Mouse (Mus musculus): ENCODE data around the gene Cdc123.

Gene Cdc123

DNA sequence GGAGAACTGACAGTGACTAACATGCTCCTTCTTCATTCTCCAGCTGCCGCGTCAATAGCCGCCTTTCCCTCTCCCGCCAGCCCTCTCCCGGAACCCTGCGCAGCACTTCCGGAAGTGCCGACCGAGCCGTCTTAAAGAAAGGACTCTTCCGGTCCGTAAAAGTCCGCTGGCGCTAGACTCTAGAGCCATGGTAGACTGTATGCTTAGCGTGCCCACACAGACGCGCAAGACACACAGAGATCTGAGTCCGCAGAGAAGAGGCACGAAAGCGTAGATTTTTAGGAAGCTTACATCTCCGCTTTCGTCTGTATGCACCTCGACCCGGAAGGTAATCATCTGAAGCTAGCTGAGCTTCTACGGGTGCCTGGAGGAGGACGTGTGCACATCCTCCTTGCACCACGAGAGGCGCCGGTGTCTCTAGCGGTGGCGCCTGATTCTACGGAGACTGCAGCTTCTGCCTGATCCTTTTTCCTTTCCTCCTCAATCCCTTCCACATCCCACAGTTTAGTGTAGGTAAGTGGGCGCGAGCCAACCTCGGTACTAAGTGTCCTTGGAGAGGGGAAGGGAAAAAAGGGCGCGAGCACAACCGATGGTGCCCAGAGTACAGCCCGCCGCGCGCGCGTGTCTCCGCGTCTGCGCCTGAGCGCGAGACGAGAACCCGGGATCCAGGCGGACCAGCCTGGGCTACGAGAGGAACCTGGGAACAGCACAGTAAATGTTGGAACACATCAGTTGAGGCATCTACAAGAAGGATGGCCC is at the start of gene Cdc123, which contains the start of gene Nudt5:
Gene Cdc123 (minus strand): TSS at position 292 of the 759 bp plus-strand sequence.
Gene Nudt5 (plus strand): TSS at position 147 of the 759 bp plus-strand sequence.
- peak; percentile 90 to 95 for DNase-seq (ENCODE audit: low spot score in 2 of 2)

DNA sequence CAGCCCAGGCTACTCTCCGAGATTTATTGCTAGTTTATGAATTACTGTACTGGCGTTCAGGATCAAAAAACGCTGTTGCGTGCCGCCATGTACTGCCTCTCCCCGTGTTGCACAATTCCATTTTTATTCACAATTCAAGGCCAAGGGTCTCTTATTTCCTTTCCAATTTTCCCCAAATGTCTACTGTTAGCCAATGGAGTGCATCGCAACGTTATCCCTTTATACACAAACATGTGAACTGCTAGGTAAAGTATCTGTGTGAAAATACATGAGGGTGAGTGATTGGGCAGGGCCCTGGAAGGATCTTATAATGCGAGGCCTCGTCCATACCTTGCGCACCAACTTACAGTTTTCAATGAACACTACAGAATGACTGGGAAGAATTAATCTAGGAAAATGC is 49.3 kb upstream of the Cdc123 start:
- no peak for DNase-seq (ENCODE audit: low spot score in 2 of 2)

DNA sequence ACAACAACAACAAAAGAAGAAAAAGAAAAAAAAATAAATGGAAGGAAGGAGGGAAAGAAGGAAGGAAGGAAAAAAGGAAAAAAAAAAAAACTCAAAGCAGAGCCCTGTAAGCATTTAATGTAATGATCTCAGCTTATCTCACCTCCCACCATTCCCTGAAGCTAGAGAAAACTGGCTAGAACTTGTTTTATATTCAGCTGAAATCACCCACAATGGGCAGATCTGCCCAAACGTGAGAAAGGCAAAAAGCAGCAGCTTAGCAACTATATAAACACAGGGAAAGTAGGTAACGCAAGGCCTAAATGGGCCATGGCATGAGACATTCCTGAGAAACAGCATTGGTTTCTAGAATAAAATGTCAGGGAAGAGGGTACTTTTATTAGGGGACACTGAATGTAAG is 44.4 kb upstream of the Cdc123 start:
- DNase-seq (ENCODE audit: low spot score in 2 of 2) = peak in 1 of 2 experiments; percentile 47

DNA sequence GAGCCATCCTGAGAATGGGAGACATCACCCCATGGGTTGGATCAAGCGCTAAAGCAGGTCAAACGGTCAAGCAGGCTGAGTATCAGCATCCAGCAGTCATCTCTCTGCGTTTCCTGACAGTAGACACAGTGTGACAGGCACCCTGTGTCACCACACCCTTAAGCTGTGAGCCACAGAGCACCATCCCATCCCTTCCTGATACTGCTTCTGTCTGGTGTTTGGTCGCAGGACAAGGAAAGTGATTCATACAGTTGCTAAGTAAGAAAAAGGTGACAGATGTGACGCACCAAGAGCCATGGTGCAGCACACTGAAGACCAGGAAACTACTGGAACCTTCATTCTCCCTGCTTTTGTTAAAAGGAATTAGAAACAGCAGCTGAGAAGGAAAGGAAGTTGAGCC is 43.9 kb upstream of the Cdc123 start:
- DNase-seq (ENCODE audit: low spot score in 2 of 2) = no peak

DNA sequence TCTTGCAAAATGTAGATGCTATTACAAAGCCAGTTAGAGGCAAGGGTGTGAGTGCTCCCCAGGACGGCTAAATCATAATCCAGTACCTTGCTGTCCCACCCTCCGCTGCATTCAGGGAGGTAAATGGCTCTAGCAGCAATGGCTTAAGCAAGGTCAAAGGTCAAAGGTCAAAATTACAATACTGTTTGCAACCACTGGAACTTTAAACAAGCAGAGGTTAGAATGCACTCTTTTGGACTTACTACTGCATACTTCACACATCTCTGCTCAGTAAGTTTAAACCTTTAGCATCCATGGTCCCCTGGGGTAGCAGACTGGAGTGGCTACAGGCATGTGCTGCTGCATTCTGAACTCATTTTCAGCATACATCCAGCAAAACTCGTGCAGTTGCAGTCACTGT is 32.5 kb upstream of the Cdc123 start:
- DNase-seq (ENCODE audit: low spot score in 2 of 2) = no peak

DNA sequence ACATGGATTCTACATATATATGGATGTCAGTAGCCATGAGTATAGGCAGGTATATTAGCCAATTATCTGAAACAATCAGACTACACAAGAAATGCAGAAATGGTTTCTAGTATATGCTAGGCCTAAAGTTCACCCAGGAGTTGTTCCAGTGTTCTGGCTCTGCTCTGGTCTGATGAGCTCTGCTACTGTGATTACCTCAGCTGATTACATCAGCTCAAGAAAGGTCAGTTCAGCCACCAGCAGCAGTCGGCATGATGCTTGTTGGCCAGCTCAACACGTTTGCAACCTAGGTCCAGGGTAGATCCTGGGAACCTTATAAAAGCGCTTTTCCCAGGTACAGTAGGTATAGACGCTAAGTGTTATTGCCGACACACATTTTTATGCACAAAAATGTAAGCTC is 24.8 kb upstream of the Cdc123 start:
- no peak for DNase-seq (ENCODE audit: low spot score in 2 of 2)

DNA sequence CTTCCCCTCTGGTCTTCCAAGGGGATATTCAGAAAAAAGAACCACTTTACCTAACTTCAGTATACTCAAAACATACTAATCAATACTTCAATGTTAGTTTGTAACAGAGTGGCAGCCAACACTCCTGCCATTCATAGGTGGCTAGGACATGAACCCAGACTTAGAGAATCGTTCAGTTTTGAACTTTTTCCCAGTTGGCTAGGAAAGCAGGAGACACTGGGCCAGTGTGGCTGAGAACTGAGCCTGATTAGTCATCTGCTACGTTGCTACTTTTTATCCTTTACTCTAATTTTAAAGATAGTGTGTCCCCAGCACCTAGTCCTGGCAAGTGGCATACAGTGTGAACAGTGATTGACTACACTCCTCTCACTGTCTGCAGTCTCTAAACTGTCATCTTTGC is 22.7 kb upstream of the Cdc123 start:
- DNase-seq (ENCODE audit: low spot score in 2 of 2) = no peak

DNA sequence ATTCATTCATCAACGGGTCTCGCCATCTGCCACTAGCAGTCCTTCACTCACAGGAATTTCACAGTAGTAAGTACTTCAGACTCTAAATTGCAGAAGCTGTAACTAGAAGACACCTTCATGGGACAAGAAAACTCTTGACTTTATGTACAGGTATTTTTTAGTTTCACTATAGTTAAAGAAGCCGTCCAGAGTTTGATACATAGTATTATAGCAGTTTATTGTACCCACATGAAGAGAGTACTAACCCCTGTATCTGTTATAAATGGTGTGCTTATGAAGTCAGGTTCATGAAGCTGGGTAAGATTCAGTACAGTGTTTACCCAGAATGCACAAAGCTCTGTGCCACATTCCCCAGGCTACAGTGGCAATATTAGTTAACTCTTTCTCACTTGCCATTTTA is 17.9 kb upstream of the Cdc123 start, which contains the start of gene Gm13199:
Gene Gm13199 (minus strand): TSS at position 101 of the 400 bp plus-strand sequence.
- DNase-seq (ENCODE audit: low spot score in 2 of 2) = no peak

DNA sequence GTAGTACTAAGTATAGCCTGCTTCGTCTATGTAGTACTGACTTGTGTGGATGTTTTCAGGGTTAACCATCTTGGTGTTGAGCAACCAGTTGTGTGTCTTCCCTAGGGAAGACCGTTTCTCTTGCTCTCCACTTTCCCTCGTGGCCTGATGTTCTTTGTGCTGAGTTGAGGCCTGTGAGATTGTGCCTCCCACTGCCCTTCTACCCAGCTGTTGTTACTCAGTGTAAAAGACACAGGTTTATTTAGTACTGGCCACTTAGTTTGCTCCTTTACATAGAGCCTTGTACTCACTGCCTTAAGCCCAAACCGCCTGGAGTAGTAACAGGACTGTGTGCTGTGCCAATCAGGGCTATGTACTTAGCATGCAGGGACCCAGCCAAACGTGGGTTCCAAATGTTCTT is 6.9 kb upstream of the Cdc123 start:
- DNase-seq (ENCODE audit: low spot score in 2 of 2) = no peak

DNA sequence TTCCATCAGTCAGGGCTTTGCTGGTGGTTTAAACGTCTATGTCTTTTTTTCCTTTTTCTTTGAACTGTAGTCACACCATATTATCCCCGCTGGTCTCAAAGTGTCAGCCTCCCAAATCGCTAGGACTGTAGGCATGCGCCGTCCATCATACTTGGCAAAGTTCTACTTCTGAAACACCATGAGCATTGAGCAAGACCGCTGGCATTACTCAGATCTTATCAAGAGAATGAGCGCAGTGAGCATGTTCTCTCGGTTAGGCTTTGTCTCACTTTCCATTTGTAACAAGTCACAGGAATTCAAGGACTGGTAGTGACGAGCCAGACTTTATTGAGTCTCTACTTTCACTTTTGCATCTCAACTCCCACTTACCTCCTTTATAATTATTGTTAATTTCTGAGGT is 6.2 kb upstream of the Cdc123 start:
- no peak for DNase-seq (ENCODE audit: low spot score in 2 of 2)

DNA sequence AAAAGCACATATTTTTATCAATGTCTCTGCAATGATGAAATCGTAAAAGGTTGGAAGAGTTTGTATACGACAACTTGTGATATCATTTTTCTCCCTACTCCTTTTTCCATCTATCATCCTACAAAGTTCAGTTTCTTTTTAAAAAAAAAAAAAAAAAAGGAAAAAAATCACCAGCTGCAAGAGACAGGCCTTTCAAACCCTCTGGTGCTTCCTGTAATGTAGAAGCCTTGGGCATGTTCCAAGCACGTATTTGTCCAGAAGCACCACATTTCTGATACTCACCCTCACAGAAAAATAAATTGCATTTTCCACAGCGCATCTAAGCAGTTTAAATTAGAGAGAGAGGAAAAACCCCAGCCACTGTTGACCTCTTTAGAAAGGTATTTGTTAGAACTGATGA is 862 bp upstream of the Cdc123 start:
- no peak for DNase-seq (ENCODE audit: low spot score in 2 of 2)

DNA sequence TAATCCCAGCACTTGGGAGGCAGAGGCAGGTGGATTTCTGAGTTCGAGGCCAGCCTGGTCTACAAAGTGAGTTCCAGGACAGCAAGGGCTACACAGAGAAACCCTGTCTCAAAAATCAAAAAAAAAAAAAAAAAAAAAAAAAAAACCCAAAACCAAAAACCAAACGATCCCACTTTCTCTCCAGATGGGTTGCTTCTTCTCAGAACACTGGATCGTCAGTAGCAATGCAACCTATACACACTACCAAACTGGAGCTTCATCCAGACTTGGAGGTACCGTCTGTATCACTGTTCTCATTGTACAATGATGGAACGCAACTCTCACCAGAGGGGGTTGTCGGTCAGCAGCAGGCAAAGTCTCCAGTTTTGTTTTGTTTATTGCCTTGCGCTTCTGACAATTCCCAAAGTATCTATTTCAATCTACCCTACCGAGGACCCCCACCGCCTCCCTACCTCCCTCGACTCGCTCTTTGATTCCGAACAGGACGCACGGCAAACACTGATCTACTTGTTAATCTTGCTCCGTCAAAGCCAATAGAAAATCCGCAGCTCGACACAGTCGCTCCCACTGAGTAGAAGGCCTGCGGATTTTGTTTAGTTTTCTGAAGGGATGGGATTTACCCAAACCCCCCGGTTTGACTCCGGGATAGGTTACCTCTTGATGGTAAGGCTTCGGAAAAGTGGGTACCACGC is 637 bp downstream of the Cdc123 start:
- no peak for DNase-seq (ENCODE audit: low spot score in 2 of 2)

DNA sequence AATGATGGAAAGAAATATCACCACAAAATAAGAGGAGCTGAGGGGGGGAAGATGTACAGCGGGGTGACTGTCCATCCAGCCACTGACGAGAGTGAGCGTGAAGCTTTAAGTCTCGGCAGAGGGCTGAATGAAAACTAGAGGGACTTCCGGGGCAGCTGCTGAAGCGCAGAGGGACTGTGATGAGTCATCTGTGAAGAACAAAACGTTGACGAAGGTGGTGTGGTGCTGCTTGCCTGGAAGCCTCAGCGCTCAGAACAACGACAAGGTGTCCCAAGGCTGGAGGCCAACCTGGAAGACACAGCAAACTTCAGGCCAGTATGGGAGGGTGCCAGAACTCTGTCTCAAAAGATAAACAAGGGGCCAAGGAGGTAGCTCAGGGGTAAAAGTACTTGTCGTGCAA is 4.1 kb downstream of the Cdc123 start:
- DNase-seq (ENCODE audit: low spot score in 2 of 2) = no peak

DNA sequence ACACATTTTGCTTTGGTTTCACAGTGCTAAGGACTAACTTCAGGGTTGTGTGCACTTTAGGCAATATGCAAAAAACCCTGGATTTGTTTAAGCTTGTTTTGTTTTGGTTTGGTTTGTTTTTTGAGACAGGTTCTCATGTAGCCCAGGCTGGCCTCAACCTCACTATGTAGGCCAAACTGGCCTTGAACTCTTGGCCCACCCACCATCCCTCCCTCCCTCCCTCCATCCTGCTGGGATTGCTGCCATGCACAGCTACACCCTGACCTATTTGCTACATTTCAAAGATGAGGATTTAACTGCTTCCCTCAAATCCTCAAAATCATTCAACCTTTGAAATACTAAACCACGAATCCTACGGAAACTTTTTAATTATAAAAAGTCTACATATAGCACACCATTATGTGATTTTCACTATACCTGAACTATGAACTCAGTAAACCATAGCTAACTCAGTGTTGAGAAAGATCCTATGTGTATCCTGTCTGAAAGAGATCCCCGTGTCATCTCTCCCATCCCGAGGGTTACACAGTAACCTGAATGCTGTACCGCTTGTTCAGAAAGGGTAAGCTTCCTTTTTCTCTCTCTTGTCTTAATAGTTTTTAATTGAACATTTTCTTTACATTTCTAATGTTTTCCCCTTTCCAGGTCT is 19.6 kb downstream of the Cdc123 start:
- no peak for DNase-seq (ENCODE audit: low spot score in 2 of 2)

DNA sequence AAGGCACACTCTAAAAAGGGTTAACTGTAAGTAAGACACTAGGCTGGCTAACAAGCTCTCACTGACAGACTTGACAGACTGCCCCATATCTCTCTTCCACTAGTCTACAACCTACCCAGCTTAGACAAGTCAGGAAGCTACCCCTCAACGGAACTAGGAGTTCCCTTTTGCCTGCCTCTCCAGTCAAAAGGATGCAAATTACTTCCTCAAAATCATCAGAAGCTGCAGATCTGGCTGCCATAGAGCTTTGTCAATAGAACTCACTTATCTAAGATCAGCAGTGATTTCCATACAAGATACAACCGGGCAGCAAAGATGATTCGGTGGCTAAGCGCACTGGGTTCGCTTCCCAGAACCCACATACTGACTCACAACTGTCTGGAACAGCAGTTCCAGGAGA is 20.3 kb downstream of the Cdc123 start:
- no peak for DNase-seq (ENCODE audit: low spot score in 2 of 2)

DNA sequence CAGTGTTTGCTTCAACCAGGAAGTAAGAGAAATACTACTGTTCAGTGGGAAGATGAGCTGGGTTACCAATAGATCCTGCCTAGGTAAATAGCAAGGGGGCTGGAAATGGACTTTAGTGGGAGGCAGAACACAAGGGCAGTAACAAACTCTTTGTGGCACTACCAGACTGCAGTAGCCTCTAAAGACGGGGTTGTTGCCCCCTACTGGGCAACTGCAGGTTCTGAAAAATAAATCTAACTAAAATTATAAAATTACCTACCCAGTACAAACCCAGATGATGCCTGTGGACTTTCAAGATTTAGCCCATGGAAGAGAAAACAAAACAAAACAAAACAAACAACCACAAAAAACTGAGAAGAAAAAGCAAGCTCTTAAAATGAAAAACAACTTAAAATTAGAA is 20.8 kb downstream of the Cdc123 start:
- DNase-seq (ENCODE audit: low spot score in 2 of 2) = no peak

DNA sequence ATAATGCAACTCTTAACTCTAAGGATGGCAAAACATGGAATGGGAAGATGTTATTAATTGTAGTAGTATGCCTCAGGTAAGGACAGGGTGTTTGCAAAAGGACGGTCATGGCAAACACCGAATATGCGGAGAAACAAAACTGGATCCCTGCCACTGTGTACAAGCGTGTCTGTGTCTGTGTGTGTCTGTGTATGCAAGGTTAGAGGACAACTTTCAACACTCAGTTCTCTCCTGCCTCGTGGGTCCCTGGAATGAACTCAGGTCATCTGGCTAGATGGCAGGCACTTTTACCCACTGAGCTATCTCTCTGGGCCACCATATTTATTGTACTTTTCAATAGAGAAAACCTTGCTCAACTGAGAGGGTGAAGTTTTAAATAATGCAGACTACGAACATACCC is 22.5 kb downstream of the Cdc123 start:
- no peak for DNase-seq (ENCODE audit: low spot score in 2 of 2)

DNA sequence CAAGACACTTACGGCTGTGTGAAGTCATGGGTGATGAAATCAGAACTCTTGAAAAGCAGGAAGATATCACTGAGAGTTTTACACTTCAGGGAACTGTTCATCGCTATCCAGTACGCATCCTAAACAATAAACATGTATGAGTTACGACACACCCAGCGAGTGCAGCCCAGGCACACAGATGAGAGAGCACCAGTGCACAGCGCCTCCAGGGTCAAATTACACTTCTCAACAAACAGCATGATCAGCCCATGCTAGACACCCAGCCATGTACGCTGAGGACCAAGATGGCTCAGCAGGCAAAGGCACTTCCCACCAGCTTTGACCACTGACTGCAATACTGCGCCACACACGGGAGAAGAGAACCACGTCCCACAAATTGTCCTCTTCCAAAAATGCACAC is 23.7 kb downstream of the Cdc123 start:
- no peak for DNase-seq (ENCODE audit: low spot score in 2 of 2)

DNA sequence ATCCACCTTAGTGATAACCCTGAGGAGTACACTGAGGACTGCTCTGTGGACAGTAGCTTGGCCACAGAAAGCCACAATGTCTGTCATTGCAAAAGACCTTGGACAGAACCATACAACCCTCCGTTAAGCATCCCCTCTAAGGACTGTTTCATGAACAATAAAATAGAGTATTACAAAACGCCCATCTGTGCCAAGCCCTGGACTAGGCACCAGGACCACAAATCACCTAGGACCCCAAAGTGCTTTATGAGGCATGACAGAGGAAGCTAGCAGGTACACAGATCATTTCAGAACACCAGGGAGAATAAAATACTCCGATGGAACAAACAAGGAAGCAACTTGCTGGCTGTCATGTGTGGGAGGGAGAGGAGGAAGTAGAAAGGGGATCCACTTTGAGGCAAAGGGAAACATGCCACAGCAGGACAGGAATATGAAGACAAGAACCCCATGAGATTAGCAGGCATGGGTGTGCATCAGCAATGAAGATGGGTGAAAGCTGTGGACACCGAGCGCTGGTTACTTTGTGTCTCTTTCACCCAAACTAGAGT is 33.7 kb downstream of the Cdc123 start:
- DNase-seq (ENCODE audit: low spot score in 2 of 2) = no peak

DNA sequence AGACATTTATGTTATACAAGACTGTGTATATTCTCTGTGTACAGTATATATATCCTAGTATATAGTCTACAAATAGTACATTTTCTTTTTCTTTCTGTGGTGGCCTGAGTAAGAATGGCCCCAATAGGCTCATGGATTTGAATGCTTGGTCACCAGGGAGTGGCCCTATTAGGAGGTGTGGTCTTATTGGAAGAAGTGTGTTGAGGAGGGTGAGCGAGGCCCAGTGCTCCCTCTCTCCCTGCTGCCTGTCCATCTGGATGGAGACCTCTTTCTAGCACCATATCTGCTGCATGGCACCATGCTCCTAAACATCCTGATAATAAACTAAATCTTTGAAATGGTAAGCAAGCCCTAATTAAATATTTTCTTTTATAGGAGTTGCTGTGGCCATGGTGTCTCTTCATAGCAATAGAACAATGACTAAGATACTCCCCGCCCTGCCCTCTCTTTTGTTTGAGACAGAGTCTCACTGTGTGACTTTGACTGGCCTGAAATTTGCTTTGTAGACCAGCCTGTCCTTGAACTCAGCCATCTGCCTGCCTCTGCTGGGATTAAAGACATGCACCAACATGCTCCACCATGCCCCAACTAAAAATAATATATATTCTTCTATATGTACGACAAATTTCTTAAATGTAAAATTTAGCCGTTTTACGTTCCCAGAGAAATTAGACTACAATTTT is 34.8 kb downstream of the Cdc123 start:
- DNase-seq (ENCODE audit: low spot score in 2 of 2) = no peak

DNA sequence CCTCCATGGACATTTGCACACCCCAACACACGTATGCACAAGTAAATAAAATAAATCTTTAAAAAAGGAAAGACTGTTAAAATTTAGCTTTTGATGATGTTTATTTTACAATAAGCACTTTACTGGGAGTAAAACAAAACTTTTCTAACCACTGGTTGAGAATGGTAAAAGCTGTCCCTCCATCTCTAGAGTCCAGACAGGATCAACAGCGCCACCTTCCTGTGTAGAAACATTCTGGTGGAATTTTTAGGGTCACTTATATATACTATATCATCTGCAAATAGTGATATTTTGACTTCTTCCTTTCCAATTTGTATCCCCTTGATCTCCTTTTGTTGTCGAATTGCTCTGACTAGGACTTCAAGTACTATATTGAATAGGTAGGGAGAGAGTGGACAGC is 38.8 kb downstream of the Cdc123 start:
- DNase-seq (ENCODE audit: low spot score in 2 of 2) = peak in 1 of 2 experiments; percentile 23

DNA sequence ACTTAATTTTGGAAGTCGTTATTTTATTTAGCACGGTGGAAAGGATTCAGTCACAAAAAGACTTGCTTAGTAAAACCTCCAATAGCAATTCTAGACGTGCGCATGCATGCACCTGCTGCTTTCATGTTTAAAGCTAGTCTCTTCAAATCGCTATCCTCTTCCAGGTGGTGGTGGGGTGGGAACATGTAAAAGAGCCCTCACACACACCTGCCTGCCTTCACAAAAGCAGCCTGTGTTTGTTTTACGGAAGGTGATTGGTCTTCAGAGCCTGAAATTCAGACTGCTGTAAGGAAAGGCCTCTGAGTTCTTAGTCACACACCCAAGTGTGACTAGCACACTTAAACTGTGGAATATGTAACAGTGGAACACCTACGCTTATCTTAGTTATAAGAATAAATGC is 39.7 kb downstream of the Cdc123 start:
- no peak for DNase-seq (ENCODE audit: low spot score in 2 of 2)

Measured in frontal cortex, postnatal 36 days (tissue).